Mouse (Mus musculus) C2C12 (cell line): ENCODE data around the gene Tmem52.

Experiments
- CTCF ChIP-seq: IDR thresholded peaks from one replicate; pipeline ENCODE4 v1.5.1; 2011; ENCODE audit not compliant: control insufficient read depth, insufficient read depth, insufficient read length
- MAX ChIP-seq: IDR thresholded peaks from one replicate; pipeline ENCODE4 v1.6.1; 2011; ENCODE audit warnings: mild to moderate bottlenecking, control low read depth

DNA sequence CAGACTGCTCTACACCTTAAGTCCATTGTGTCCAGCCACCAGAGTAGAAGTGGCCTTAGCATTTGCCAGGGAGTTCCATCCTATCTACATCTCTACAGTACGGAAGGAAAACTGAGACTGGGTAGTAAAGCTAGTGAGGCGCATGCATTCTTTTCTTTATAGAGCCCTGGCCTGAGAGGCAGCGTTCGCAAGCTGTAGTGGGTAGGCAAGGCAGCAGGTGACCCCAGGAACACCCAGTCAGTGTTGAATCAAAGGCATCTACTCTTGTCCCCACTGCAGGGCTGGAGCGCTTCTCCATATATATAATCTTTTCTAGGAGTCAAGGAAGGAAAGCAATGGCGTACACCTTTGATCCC, 13.2 kb downstream of the Tmem52 start:
- no peak for TF ChIP-seq CTCF
- TF ChIP-seq MAX = no peak
